Mouse (Mus musculus) cortical plate, adult 2 months (tissue): ENCODE data around the gene Pakap.

Source experiments
- CTCF ChIP-seq: fragments of 200-500 bp; IDR thresholded peaks from 2 replicates; pipeline ENCODE4 v1.5.1; 2011; ENCODE audit warnings: mild to moderate bottlenecking, control low read depth, low read length; ENCODE audit not compliant: insufficient read depth; ENCODE audit errors: extremely low read depth
- POLR2A ChIP-seq: fragments of 200-500 bp; IDR thresholded peaks from 2 replicates; pipeline ENCODE4 v1.6.1; 2011; ENCODE audit warnings: mild to moderate bottlenecking, low read length, control low read depth; ENCODE audit not compliant: insufficient read depth; ENCODE audit errors: extremely low read depth

GRCm38 (mm10) chr4:57687583-57687982 lies 119.6 kb downstream of the Pakap start:
- TF ChIP-seq CTCF: no peak
- no peak for TF ChIP-seq POLR2A
